Mouse (Mus musculus) C2C12 (cell line): ENCODE results near the gene Fyb2.

ENCODE experiments used
- CEBPB ChIP-seq: IDR thresholded peaks from one replicate; pipeline ENCODE4 v1.6.1; 2011; ENCODE audit warnings: low read depth, mild to moderate bottlenecking, control low read depth, moderate library complexity
- CTCF ChIP-seq: IDR thresholded peaks from one replicate; pipeline ENCODE4 v1.5.1; 2011; ENCODE audit not compliant: control insufficient read depth, insufficient read depth, insufficient read length

DNA sequence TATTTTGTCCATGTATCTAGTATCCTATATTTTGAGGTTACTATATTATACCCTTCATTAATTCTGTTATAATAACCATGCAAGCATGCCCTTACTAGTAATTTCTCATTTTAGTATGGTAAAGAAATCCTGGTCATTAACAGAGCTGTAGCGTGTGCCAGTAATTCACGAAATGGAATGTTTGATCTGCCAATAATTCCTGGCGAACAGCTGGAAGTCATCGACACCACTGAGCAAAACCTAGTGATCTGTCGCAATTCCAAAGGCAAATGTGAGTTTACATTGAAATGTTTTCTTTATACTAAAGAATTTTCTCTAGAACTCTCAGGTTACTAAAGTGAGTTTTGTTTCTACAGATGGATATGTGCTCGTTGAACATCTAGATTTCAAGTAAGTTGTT is 102.2 kb downstream of the Fyb2 start:
- TF ChIP-seq CTCF (no peak), CEBPB (no peak)
